Mouse (Mus musculus) lung, postnatal 0 days (tissue): ENCODE measurements around the gene Ccdc113. TPM values are rescaled to one million over a fixed set of nuclear protein-coding genes. Genes with fewer than 3 reads are reported as not detected.

Experiments used
- ATAC-seq: fragments of 200-750 bp; cut with Nextera tagmentation; 2 replicates; pipeline ENCODE4 v1.8.0; 2017; ENCODE audit warnings: moderate library complexity
- DNase-seq: peaks from one replicate; pipeline ENCODE4 v3.0.0-alpha.2; 2016; ENCODE audit warnings: low spot score
- H3K27ac ChIP-seq: fragments of 300-500 bp; sonication (generic); 2 replicates; pipeline ENCODE4 v1.5.1; 2014; ENCODE audit warnings: antibody characterized with exemption, mild to moderate bottlenecking, low read length, mixed read lengths
- H3K27me3 ChIP-seq: fragments of 300-500 bp; sonication (generic); replicated peaks from 2 replicates; pipeline ENCODE4 v1.6.1; 2014; ENCODE audit warnings: low read length, mixed read lengths; ENCODE audit not compliant: insufficient read depth
- H3K36me3 ChIP-seq: fragments of 300-500 bp; sonication (generic); 2 replicates; pipeline ENCODE4 v1.6.1; 2014; ENCODE audit warnings: low read length, mixed read lengths; ENCODE audit not compliant: insufficient read depth
- H3K4me1 ChIP-seq: fragments of 300-500 bp; sonication (generic); 2 replicates; pipeline ENCODE4 v1.6.1; 2014; ENCODE audit warnings: antibody characterized with exemption, low read depth, low read length, mixed read lengths; ENCODE audit not compliant: insufficient read depth
- H3K4me2 ChIP-seq: fragments of 300-500 bp; sonication (generic); replicated peaks from 2 replicates; pipeline ENCODE4 v1.6.1; 2014; ENCODE audit warnings: low read depth, mild to moderate bottlenecking, low read length, moderate library complexity, mixed read lengths
- H3K4me3 ChIP-seq: fragments of 300-500 bp; sonication (generic); 2 replicates; pipeline ENCODE4 v1.5.1; 2014; ENCODE audit warnings: low read depth, low read length
- H3K9ac ChIP-seq: fragments of 300-500 bp; sonication (generic); replicated peaks from 2 replicates; pipeline ENCODE4 v1.6.1; 2014; ENCODE audit warnings: low read depth, mild to moderate bottlenecking
- H3K9me3 ChIP-seq: fragments of 300-500 bp; sonication (generic); 2 replicates; pipeline ENCODE4 v1.6.1; 2016; ENCODE audit warnings: low read length, mixed read lengths
- CTCF ChIP-seq: IDR thresholded peaks from 2 replicates; pipeline ENCODE4 v1.5.1; 2016; ENCODE audit warnings: antibody characterized with exemption, mild to moderate bottlenecking
- EP300 ChIP-seq: IDR thresholded peaks from 2 replicates; pipeline ENCODE4 v1.6.1; 2016; ENCODE audit warnings: antibody characterized with exemption, mild to moderate bottlenecking, control low read depth
- WGBS: fragments of 180-500 bp; shearing (Covaris S2); extraction: QIAGEN DNeasy Blood & Tissue Kit; methylation state at CpG from one replicate; pipeline ENCODE4 v1.1.7; 2014; 5-methylcytosine and 5-hydroxymethylcytosine counted together
- polyA plus RNA-seq: library from polyadenylated mRNA; unstranded; fragments of >200 nt; fragmentation: Nextera tagmentation; extraction: Ambion mirVana; gene quantifications from 2 replicates; pipeline ENCODE4 v1.2.1, GENCODE M21; 2015

Ccdc113 gene
- 13.1 and 18.1 TPM in 2 replicates for polyA plus RNA-seq

DNA sequence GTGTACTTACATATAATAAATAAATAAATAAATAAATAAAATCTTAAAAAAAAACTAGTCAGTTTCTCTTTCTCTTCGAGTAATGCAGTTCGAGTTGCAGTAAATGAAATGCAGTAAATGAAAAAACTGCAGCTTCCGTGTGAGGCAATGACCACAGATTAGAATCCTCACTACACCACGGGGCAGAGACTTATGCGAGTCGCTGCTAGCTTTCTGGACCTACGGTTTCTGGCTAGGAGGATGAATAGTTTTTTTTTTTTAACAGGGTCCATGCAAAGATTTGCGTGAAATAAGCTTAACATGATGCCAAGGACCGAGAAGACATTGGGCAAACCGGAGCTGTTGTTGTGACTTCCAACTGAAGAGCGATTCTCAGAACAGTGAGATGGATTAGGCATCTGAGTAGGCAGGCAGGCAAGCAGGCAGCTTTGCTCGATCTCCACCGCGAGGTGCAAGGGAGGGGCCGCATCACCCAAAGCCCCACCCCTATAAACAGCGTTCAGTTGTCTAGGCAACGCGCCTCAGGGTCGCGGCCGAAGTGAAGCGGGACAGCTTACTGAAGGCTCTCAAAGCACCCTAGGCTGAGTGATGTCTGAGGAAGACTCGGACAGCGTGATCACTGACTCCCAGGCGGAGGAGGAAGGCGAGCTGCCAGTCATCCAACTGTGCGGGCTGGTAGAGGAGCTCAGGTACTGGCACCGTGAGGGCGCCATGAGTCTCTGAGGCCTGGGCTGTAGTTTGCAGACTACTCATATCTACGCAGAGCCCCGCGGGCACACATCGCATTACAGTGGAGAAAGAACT, at the start of gene Ccdc113:
TSS of gene Ccdc113 (plus strand) at position 502 of the 804 bp plus-strand sequence.
- ATAC-seq (peak; percentile 90), DNase-seq (peak; percentile 69)
- H3K9me3 ChIP-seq: no peaks in the 10 kb centered on the region
- H3K27me3 ChIP-seq: no peaks in the 10 kb centered on the region
- 5% methylated on average over 33 of the region's 33 CpGs for WGBS
- no peaks in the 10 kb centered on the region for H3K4me1 ChIP-seq
- H3K36me3 ChIP-seq: no peaks in the 10 kb centered on the region
- H3K9ac ChIP-seq: no peak within 1 kb of the TSS
- no peak within 1 kb of the TSS for H3K27ac ChIP-seq
- peak within 1 kb of the TSS; percentile 27 for H3K4me3 ChIP-seq
- no peak for TF ChIP-seq EP300
- H3K4me2 ChIP-seq: peak within 1 kb of the TSS; percentile 64

DNA sequence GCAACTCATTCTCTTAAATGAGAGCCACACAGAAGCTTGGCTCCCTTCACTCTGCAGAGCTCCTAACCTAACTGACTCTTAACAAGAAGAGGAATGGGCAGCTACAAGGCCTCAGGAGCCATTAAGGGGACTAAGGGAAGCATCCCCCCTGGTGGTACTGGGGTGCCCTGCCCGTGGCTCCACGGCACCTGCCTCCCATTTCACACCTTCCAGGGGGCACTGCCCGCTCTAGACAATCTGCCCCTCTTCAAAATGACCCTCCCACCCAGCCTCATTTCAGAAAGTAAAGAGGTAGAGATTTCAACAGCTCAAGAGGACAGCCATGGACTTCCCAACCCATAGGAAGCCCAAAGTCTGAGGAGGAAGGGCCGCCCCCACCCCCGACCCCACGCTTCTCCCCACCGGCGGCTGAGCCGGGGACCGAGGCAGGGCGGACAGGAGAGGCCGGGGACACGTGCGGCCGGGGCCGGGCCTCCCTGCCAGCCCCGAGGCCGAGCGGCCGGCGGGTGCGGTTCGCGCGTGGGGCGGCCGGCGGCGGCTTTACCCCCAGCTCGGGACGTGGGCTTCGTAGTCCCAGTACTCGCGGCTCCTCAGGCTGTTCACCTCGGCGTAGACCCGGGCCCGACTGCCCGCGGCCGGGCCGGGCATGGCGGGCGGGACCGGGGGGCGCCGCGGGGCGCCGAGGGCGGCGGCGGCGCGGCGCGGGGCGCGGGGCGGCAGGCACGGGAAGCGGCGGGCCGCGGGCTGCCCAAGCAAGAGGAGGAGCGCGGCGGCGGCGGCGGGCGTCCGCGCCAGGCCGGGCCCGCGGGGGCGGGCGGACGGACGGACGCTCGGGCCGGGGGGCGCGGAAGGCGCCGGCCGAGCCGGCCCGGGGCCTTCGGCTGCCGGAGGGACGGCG, 45.8 kb upstream of the Ccdc113 start:
- H3K9me3 ChIP-seq: no peaks in the 10 kb centered on the region
- H3K4me1 ChIP-seq: peaks cover 9% of the 10 kb centered on the region; the same call in 1 of the 2 replicates
- DNase-seq: no peak
- H3K27me3 ChIP-seq: no peaks in the 10 kb centered on the region
- peak overlapping the region; percentile 97 for H3K4me2 ChIP-seq
- TF ChIP-seq CTCF (no peak; the same call in none of the 2 replicates), EP300 (no peak)
- H3K9ac ChIP-seq: peak overlapping the region; percentile 96
- peak; percentile 68 for ATAC-seq
- peak overlapping the region; percentile 86 for H3K4me3 ChIP-seq
- H3K27ac ChIP-seq: peak overlapping the region; percentile 45
- peaks cover 7% of the 10 kb centered on the region; the same call in 1 of the 2 replicates for H3K36me3 ChIP-seq
- WGBS: under 1% methylated on average over 40 of the region's 95 CpGs

DNA sequence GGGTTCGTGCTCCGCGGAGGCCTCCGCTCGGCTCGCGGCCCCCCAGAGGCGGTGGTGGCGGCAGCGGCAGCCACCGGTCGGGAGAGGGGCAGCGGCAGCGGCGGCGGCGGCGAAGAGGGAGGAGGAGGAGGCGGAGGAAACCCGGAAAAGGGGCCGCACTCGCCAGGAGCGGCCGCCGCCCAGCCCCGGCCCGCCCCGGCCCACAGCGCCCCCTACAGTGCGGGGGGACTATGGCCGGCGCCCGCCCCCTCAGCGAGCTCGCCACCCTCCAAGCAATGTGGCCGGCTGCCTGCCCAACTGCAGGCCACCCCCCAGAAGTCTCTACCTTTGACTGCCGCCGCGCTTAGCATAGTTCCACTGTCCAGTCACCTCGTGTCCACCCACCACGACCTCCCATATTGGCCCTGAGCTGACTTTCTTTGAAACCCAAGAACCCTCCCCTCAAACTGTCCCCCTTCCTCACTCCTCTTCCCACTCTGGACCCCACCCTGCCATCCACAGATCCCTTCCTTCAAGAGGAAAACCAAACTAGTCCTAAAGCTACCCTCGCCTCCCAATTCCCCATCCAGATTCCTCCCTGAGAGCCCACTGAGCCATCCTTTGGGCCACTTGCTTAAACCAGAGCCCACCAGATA, 45.1 kb upstream of the Ccdc113 start:
- peak overlapping the region; percentile 96 for H3K9ac ChIP-seq
- peaks cover 9% of the 10 kb centered on the region; the same call in 1 of the 2 replicates for H3K4me1 ChIP-seq
- ATAC-seq (peak; percentile 97), DNase-seq (peak; percentile 90)
- H3K27me3 ChIP-seq: no peaks in the 10 kb centered on the region
- peaks cover 7% of the 10 kb centered on the region; the same call in 1 of the 2 replicates for H3K36me3 ChIP-seq
- peak overlapping the region; percentile 97 for H3K4me2 ChIP-seq
- WGBS: under 1% methylated on average over 7 of the region's 42 CpGs
- no peak for TF ChIP-seq EP300
- TF ChIP-seq CTCF: peak; percentile 79
- H3K4me3 ChIP-seq: peak overlapping the region; percentile 86
- H3K9me3 ChIP-seq: no peaks in the 10 kb centered on the region
- H3K27ac ChIP-seq: peak overlapping the region; percentile 45; the same call in 1 of the 2 replicates

DNA sequence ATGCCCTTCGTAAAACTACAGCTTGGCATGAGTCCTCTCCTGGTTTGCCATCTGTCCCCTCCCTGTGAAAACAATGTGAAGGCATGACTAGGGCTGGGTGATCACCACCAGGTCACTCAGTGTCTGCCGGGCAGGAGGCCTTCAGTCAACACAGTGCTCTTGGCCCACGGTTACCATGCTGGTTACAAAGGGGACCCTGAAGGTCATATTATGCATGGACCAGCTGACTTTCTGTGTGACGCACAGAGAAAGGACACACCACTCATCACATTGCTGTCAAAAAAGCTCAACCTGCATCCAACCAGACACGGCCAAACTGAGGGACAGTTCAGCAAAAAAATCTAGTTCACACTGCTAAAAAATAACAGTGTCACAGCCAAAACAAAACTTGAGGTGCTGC, 43.9 kb upstream of the Ccdc113 start, which contains the start of gene Csnk2a2:
TSS of gene Csnk2a2 (minus strand) at position 34 of the 400 bp plus-strand sequence.
- 77% methylated on average over 5 of the region's 5 CpGs for WGBS
- ATAC-seq (no peak), DNase-seq (no peak)
- Histone ChIP-seq H3K4me2 (peak within 1 kb of the TSS; percentile 97), H3K9me3 (no peaks in the 10 kb centered on the region), H3K4me3 (peak within 1 kb of the TSS; percentile 86), H3K9ac (peak within 1 kb of the TSS; percentile 96; the same call in 1 of the 2 replicates), H3K36me3 (no peaks in the 10 kb centered on the region), H3K4me1 (peaks cover 9% of the 10 kb centered on the region; the same call in 1 of the 2 replicates), H3K27ac (no peak within 1 kb of the TSS), H3K27me3 (no peaks in the 10 kb centered on the region)
- TF ChIP-seq CTCF: no peak

DNA sequence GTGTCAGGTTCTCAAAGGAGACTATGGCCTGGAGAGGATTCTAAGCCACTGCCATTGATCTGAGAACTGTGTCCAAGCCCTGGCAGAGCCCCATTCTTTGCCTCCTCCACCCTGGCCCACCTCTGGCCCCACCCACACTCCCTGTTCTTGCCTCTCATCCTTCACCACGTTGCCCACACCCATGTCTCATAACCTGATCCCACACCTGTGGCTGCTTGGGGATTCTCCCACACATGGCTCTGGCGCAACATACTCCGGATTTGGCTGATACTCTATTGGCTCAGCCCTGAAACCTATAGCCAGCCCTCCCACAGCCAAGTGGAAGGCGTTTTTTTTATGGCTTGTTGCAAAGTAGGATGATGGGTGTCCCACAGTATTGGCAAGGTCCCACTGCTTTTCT, 41.8 kb upstream of the Ccdc113 start:
- H3K9me3 ChIP-seq: no peaks in the 10 kb centered on the region
- H3K4me1 ChIP-seq: peaks cover 9% of the 10 kb centered on the region; the same call in 1 of the 2 replicates
- no peak overlapping the region for H3K27ac ChIP-seq
- WGBS: 63% methylated on average over 4 of the region's 4 CpGs
- no peak overlapping the region for H3K9ac ChIP-seq
- no peaks in the 10 kb centered on the region for H3K36me3 ChIP-seq
- no peak overlapping the region for H3K4me3 ChIP-seq
- no peaks in the 10 kb centered on the region for H3K27me3 ChIP-seq
- no peak for DNase-seq
- H3K4me2 ChIP-seq: no peak overlapping the region
- TF ChIP-seq CTCF (no peak), EP300 (no peak)
- no peak for ATAC-seq
